Mouse (Mus musculus) cerebellum, adult 2 months (tissue): ENCODE data around the gene Neb.

Source experiments
- CTCF ChIP-seq: fragments of 200-500 bp; IDR thresholded peaks from 2 replicates; pipeline ENCODE4 v1.5.1; 2011; ENCODE audit warnings: low read depth, mild to moderate bottlenecking, control low read depth, low read length, moderate library complexity, borderline replicate concordance; ENCODE audit not compliant: insufficient read depth
- POLR2A ChIP-seq: fragments of 200-500 bp; IDR thresholded peaks from 2 replicates; pipeline ENCODE4 v1.6.1; 2011; ENCODE audit warnings: low read length, control low read depth, borderline replicate concordance; ENCODE audit not compliant: insufficient read depth

DNA sequence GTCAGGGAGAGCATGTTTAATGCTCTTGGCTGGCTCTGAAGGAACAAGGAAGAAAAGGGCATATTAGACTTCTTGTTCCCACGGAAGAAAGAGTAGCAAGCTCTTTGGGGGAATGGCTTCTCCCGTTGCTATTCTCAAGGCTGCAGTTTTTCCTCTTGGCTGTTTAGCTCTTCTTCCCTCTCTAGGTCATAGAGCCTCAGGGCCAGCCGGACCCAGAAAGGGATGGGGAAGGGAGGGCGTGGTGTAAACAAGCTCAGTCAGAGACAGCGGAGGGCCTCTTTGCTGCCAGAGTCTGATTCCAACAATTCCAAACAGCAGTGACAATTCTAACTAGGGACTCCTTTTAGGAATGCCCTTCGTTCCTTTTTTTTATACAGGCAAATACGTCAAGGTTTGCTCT, 7.8 kb upstream of the Neb start:
- TF ChIP-seq CTCF (no peak), POLR2A (no peak)
